Mouse (Mus musculus) left cerebral cortex, adult 9 months (tissue): ENCODE data around the gene Tac4.

Source experiments
- DNase-seq, 2 experiments: peaks; one replicate each; pipeline ENCODE4 v3.0.0; 2022; ENCODE audit warnings: low spot score in 2 of 2

Tac4 gene

DNA sequence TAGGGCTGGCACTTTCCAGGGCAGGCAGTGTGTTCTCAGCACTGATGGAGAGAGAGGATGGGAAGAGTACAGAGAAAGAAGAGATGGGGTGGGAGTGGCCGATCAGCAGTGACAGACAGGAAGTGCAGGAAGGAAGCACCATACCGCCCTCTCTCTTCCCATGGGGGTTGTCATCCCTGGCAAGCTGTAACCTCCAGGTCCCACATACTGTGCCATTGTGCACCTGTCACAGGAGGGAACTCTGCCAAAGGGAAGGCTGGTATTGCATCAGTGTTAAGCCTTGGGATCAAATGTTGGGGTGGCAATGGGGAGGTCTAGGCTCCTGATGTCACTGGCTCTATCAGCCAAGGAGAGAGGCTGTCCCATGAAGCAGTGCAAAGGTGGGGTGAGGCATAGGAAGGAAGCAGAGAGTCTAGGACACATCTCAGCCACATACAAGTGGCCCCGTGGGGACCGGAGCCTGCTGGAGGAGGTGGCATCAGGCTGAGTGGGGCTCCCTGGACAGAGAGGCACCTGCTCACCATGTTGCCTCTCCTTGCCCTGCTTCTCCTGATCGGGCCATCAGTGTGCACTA, at the start of gene Tac4:
Tac4 (plus strand) TSS at position 352 of the 574 bp plus-strand sequence.
- no peak for DNase-seq

DNA sequence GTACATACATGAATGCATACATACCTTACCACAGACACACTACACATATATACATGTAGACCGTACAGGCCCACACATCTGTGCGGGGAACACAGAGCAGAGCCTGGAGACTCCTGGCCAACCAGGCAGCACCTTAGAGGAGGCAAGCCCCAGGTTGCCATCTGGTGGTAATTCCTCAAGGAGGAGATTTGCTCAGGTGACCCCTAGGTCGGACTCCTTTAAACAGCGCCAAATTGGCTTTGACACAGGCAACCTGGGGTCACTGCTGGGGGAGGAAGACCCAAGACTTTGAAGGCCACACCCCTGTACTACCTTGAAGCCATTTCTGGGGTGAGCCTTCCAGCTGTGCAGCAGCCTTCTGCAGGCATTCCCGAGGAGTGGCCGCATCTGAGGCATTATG, 47.7 kb upstream of the Tac4 start:
- DNase-seq, result no peak

DNA sequence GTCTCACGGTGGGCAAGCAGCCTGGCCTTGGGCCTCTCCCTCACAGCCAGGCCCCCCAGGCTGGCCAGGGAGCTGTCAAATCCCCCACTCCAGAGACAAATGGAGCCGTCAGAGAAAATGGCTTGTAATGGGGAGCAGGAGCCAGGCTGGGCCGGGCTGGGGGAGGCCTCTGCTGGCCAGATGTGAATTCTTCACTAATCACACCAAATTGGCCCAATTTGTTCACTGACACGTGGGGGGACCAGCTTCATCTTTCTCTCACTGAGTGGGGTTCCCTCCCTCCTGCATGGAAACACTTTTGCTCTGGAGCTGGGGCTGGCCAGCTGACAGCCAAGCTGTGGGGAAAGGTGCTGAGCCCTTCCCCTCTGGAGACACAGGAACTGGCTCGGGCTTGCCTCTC, 47.0 kb upstream of the Tac4 start:
- no peak for DNase-seq

DNA sequence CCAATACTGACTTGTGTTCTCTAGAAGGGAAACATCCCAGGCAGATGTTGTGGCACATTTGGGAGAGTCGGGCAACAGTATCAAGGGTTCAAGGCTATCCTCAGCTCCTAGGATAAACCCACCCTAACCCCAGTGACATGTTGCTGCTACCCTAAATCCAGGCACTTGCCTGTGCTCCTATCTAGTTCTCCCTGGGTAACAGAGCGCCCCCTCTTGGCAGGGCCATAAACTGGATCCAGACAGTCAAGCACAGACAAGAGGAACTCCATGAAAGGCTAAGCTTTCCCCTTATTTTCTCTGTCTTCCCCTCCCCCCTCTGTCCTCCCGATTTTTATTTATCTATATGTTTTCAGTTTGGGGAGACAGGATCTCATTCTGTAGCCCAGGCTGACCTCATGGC, 45.1 kb upstream of the Tac4 start:
- DNase-seq, result no peak

DNA sequence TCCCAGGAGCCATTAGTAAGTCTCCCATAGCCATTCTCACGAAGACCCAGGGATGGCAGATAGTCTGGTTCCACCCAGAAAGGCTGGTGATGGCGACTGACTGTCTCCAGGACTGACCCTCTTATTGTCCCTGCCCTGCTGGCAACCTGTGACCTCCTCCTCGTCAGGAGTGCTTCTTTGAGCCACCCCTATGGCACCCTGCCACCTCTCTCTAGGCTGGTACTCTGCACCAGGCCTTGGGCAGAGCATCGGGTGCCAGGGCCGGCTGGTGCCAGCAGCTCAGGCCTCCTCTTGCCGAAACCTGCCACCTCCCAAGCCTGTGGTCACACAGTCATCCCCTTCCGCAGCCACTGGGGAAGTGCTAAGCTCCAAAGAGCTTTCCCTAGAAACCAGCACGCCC, 42.2 kb upstream of the Tac4 start:
- no peak for DNase-seq

DNA sequence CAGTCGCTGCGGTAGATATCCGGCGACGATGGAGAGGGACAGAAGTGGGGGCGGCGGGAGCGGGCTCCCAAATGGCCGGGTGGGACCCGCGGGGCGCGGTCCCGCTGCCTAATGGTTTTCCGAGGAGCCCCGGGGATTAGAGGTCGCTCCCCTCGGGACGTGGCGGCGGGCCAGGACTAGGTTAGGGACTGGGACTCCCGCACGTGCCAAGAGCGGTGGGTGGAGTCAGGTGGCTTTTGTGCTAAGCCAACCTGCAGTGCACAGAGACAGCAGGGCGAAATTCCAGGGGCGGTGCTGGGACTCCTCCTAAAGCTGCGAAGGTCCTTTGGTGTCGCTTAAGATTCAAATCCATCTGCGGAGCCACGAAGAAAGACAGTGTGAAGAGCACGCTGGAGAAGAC, 37.9 kb upstream of the Tac4 start:
- DNase-seq, result no peak

DNA sequence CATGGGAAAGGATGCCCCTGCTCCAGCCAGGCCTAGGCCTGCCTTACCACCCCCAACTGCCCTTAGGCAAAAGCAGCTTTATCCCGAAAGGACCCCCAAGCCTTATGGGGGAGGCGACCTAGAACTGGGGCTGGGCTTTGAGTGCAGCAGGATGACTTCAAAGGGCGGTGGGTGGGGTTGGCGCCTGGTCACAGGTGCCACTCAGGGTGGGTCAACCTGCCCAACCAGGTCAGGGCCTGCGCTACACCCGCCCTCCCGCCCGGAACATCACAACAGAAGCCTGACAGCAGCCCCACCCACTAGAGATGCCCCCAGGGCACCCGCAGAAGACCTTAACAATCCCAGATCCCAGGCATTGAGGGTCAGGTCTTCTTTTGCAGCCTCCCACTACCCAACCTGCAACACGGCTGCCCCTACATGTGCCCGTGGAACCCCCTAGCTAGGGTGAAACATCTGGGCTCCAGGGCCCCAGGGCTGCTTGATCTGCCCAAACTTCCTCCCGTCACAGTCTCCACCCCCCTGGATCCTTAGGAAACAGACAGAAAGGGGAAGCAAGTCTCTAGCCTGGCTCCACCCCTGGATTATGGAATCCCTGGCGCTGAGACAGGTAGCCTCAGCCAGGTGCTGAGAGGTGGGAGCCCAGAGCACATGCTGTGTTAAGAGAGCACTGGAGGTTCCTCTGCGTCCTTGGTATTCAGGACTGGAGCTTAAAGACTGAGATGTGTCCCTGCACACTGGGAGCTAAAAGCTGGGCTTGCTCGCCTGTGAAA, 37.0 kb upstream of the Tac4 start:
- DNase-seq, result no peak

DNA sequence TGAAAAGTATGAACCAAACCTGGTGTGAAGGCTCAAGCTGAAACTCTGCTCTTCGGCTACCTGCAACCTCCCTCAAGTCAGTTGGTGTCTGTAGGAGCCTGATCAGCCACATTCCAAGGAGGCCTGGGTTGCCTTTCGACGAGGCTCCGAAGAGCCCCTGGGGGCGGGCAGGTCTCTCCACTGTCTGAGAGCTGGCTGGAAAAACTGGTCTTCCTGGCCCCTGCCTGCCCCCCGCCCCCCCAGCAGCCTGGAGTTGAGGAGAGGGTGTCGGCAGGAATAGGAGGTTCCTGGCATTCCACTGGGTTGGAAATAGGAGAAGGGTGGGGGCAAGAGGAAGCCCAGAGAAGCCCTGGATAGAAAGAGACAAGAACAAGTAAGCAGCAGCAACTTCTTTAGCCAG, 35.9 kb upstream of the Tac4 start:
- DNase-seq, result no peak

DNA sequence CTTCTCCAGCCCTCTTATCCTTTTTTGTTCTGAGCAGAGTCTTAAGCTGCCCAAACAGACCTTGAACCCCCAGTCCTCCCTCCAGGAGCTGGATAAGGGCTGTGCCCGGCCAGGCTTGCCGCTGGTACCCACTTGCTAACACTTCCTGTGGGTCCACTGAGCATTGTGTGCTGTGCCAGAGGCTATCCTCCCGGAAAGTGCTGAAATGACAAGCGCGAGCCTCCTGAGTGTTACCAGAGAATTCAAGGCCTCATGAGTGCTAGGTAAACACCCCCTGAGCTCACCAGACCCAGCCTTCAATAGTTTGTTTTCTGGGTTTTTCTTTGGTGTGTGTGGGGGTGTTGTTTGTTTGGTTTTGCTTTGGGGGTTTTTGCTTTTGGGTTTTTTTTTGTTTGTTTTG, 33.9 kb upstream of the Tac4 start:
- DNase-seq, result no peak

DNA sequence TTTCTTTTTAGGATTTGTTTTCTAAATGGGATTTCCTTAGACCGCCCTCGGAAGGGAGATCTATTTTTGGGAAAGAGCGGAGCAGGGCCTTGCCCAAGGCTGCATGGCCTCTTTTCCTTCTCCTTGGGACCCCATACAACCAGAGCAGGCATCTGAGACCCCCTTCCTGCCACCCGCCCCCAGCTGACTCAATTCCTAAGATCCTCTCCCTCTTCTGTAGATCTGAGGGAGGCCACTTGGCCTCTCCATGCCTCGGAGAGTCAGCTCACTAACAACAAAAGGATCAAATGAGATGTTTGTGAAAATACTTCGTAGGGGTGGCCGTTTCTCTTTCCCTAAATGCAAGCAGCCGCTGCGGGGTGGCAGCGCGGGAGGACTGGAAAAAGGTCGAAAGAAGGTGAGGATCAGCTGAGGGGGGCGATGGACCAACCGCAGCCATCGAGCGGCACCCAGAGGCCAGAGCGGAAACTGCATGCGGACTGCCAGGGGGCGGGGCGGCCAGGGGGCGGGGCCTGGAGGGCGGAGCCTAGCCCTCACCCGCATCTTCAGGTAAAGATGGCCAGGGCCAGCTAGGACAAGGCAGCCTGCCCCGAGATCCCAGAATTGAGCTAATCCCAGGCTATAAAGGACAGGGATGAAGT, 29.5 kb upstream of the Tac4 start:
- DNase-seq, result peak in 1 of 2 experiments; percentile 65

DNA sequence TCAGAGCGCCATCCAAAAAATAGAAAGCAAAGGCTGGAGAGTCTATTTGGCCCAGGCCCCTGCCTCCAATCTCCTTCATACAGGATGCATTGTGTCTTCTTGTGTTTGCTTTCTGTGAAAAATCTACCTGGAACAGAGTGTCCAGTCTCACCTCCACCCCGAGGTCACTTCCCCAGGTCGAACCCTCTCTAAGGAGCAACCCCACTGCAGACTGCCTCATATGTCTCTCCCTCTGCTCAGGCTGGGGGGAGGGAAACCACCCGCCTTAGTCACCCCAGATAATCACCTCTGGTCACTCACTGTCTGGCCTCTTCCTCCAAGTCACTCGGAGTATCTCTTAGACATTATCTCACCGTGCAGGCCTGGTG, 29.0 kb upstream of the Tac4 start:
- no peak for DNase-seq

DNA sequence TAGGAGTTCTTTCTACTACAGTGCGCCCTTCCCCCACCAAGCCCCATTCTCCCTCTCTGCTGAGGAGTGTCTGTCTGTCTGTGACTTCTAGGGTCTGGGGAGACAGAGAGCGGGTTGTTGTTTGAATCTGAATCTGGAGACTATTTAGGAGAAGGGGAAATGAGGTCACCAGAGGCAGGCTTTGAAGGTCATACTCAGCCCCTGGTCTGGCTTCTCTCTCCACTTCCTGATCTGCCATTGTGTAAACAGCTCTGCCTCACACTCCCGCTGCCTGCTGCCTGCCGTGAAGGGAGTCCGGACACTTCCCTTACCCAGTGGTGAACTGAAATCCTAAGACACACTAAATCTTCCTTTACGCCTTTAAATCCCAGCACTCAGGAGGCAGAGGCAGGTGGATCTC, 22.9 kb upstream of the Tac4 start:
- no peak for DNase-seq

DNA sequence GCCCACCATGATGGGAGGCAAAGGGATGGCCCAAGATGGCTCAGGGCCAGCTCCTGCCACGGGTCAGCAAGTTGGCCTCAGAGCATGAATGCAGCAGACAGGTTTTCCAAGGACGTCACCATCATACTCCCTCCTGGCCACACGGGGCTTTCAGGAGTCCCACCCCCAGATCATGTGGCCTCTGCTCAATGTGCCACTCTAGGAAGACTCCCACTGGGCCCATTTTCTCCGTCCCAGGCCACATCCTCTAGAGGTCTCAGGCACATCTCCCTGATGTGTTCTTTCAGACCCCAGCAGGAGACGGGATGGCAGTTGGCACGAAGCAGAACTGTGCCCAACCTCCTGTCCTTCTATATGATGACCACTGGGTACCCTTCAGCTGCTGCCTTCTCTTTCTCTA, 18.7 kb upstream of the Tac4 start:
- DNase-seq, result no peak

DNA sequence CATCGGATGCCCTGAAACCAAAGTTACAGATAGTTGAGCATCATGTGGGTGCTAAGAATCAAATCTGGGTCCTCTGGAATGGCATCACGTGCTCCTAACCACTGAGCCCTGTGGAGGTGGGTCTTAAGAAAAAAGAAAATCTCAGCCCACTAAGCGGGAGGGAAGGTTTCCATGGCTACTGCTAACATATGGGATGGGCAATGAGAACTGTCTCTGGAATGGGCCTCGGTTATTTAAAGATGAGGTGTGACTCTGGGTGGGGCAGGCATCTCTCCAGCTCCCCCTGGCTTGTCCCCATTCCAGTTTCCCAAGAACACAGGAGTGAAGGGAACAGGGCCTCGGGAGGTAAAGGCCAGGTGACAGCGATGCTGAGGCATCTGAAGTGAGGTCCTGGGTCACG, 15.9 kb upstream of the Tac4 start:
- DNase-seq, result no peak

DNA sequence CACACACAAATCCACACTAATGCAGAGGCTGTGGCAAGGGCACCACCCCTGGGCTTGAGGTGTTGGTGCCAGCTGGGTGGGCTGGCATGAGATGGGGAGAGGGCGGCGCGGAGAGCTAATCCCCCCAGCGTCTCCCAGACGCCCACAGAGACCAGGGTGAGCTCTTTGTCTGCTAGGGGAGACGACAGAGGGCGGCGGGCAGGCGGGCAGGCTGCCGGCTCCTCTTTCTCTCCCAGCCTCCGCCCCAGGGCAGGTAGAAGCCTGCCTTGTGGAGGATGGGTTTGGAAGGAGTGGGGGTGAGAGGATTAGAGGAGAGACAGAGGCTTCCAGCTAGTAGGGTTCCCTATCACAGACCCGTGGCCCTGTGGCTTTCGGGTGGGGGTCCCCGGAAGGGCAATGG, 14.3 kb upstream of the Tac4 start:
- DNase-seq, result no peak

DNA sequence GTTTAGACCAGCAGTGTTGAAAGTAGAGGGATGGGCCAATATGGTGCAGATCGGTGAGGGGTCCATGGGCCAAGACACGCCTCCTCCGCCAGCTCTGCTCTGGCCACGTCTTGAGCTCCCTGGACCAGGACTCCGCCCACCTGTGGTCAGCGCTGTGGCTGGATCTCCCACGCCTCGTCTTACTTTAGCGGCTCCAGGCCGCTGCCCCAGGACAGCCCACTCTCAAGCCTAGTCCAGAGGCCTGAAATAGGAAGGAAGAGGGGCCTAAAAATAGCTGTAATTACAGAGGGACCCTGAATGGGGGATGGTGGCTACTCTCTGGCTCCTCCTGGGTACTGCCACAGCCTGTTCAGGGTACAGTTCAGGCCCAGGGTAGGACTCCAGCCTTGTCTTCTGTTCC, 11.2 kb upstream of the Tac4 start:
- DNase-seq, result no peak

DNA sequence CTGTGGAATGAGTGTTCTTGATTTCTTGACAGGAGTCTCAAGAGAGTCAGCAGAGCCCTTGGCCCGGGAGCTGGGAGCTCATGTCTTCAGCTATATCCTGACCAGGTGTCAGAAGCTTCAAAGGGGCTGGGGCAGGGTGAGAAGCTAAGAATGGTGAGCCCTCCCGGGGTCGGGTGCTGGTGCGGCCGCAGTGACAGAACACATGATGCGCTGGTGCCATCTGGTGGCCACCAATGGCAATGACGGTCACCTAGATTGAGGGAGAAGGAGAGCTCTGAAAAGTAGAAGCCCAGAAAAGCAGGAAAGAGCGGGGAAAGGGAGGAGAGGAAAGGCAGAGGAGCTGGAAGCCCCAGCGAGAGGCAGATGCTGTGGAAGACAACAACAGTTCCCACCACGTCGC, 10.0 kb upstream of the Tac4 start:
- peak in 1 of 2 experiments; percentile 70 for DNase-seq

DNA sequence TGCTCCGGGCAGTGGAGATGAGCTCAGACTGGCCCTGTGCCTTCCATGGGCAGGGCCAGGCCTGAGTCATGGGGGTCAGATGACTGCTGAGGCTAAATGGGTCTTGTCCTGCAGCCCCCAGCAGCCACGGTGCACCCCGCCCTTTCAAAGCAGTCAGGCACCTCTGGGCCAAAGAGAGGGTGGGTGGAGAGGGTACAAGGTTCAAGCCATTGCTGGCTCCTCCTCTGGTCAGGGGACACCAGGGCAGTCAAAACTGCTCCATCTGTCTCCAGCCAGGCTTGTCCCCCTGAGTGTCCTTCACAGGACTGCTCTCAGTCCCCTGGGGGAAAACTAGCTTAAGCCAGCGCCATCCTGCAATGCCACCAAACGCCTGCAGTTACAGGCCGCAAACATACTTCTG, 9.2 kb upstream of the Tac4 start:
- DNase-seq, result no peak

DNA sequence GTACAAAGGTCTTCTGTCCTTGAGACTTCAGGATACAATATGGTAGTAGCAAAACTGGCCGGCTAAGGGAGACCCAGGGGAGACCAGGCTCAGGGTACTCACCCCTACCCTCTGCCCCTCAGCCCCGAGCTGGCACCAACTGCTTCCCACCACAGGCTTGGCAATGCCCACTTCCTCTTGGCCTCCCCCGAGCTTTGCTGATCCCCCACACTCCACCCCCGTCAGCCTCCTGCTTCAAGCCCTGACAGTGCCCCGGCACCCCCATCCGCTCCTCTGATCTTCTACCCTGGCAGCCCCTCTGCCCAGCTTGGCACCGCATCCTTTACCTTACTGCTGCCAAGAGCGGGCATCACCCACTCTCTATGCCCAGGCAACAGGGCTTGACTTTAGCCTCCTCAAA, 7.2 kb upstream of the Tac4 start:
- DNase-seq, result no peak

DNA sequence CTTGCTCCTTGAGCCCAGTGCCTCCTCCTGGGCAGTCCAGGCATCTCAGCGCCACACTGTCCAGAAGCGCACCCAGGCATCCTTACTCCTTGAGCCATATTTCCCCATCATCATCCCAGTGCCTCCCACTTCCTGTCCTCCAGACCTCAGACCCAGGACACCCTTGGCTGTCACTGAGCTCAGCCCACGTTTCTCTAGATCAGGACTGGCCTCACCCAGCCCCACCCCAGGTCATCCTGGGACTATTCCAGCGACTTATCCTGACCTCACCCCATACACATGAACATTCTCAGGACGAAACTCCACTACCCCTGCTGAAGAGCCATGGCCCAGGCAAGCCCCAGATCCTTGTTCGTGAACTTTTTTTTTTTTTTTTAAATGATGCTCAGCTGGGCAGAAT, 5.6 kb upstream of the Tac4 start:
- no peak for DNase-seq

DNA sequence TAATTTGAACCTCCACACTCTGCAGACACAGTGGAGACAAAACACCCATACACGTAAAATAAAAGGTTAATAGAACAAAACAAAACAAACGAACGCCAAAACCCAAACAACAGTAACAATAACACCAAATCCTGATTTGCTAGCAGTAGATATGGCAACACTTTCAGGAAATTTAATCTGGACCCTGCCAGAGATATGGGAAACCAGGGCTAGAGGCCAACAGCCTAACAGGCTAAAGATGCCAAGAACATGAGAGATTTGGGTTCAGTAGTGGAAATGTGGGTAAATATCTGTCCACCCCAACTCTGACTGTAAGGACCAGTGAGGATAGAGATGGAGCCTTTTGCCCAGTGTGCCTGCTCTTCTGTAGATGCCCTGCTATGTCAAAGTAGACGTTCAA, 3.4 kb upstream of the Tac4 start:
- DNase-seq, result no peak

DNA sequence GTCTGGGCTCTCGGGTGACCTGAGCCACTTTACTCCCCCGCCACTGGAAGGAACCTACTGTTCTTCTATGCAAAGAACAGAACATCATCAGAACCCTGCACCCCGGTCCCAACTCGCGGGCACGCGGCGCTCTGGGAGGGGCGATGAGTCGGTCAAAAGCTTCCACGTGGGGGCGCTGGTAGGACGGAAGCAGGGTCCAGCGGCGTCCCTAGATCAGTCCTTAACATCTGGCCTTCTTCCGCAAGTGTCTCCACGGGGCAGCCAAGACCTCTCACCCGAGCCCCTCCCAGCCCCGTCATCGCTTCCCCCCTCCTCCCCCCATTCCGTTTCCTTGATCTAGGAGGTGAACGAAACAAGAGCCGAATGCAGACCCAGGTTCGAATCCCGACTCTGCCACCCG, 2.8 kb upstream of the Tac4 start:
- DNase-seq, result peak in 1 of 2 experiments; percentile 60

DNA sequence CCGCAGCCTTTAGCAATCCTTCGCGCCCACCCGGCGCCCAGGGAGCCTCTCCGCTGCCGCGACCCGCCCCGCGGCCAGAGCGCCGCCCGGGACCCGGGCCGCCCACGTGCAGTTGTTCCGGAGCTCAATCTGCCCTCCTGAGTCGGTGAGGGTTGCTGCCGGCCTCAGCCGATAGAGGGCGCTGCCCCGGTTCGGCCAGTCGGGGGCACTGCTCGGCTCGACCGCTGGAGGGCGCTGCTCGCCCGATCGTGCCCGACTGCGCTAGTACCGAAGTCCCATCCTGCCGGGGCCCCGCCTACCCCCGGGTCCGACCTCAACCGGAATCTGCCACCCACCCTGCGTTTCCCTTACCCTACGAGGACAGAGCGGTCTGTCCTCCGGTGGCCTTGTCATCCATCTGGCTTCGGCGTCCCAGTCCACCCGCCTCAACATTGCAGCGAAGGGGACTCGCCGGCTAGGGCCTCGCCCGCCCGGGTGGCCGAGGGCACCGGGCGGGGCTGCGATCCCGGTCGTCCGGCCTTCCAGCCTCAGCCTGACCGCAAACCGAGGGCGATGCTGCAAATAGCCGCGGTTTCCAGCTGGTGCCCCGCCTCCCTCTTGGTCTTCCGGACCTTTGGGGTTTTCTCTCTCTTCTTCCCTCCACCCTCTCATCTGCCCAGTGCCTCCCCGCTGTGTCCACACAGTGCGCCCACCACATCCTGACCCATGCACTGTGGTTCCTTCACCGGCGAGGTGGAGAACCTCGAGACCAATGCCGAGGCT, 2.1 kb upstream of the Tac4 start:
- peak; percentile 63 to 91 for DNase-seq
